Mouse (Mus musculus): ENCODE results near the gene Hcrtr2. TPM values are rescaled to one million over a fixed set of nuclear protein-coding genes. Genes with fewer than 3 reads are reported as not detected.

Gene Hcrtr2
- polyA plus RNA-seq, 1 experiment: not detected

GRCm38 (mm10) chr9:76320755-76321154 is 2.9 kb downstream of the Hcrtr2 start:
- Histone ChIP-seq H3K4me3 (replicated peaks) (no peak overlapping the region), H3K27me3 (ENCODE audit: control insufficient read depth) (peaks cover 27% of the 10 kb centered on the region), H3K9me3 (ENCODE audit: control insufficient read depth, low read length) (no peaks in the 10 kb centered on the region; the same call in 1 of the 2 replicates), H3K36me3 (ENCODE audit: control insufficient read depth) (no peaks in the 10 kb centered on the region), H3K4me1 (ENCODE audit: control insufficient read depth) (no peaks in the 10 kb centered on the region)
- TF ChIP-seq TAL1 (IDR thresholded peaks at IDR 0.05; ENCODE audit: low read length) (no peak), GATA1 (IDR thresholded peaks at IDR 0.05; ENCODE audit: low read length) (no peak)

- Histone ChIP-seq H3K27me3 (ENCODE audit: control insufficient read depth) (peaks cover 16% of the 10 kb centered on the region), H3K36me3 (ENCODE audit: control insufficient read depth) (no peaks in the 10 kb centered on the region), H3K4me3 (replicated peaks) (no peak overlapping the region), H3K4me1 (ENCODE audit: control insufficient read depth) (no peaks in the 10 kb centered on the region), H3K9me3 (ENCODE audit: control insufficient read depth, low read length) (no peaks in the 10 kb centered on the region)
- TF ChIP-seq TAL1 (IDR thresholded peaks at IDR 0.05; ENCODE audit: low read length): no peak
- TF ChIP-seq GATA1 (IDR thresholded peaks at IDR 0.05; ENCODE audit: low read length): no peak
Observed at GRCm38 (mm10) chr9:76318302-76318701, 5.4 kb downstream of the Hcrtr2 start.

DNA sequence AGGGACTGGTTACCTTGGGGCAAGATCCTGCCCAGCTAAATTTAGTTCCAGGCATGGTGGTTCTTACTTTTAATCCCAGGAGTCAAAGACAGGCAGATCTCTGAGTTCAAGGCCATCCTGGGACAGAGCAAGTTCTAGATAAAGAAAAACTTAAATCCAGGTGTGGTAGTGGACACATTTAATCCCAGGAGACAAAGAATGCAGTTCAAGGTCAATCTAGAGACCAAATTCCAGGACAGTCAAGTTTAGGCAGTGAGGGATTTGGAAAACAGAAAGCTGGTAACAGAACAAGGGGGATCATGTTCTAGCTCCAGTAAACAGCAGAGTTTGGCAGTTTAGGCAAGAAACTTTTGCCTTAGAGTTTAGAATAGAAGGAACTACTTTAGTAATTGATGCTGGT is 8.6 kb downstream of the Hcrtr2 start:
- Histone ChIP-seq H3K4me1 (ENCODE audit: control insufficient read depth) (no peaks in the 10 kb centered on the region), H3K36me3 (ENCODE audit: control insufficient read depth) (no peaks in the 10 kb centered on the region), H3K9me3 (ENCODE audit: control insufficient read depth, low read length) (no peaks in the 10 kb centered on the region), H3K27me3 (ENCODE audit: control insufficient read depth) (no peaks in the 10 kb centered on the region), H3K4me3 (replicated peaks) (no peak overlapping the region)
- TF ChIP-seq TAL1 (IDR thresholded peaks at IDR 0.05; ENCODE audit: low read length) (no peak), GATA1 (IDR thresholded peaks at IDR 0.05; ENCODE audit: low read length) (no peak)

GRCm38 (mm10) chr9:76313921-76314320 is 9.7 kb downstream of the Hcrtr2 start:
- no peaks in the 10 kb centered on the region for H3K9me3 ChIP-seq (ENCODE audit: control insufficient read depth, low read length)
- H3K36me3 ChIP-seq (ENCODE audit: control insufficient read depth): no peaks in the 10 kb centered on the region
- no peaks in the 10 kb centered on the region for H3K27me3 ChIP-seq (ENCODE audit: control insufficient read depth)
- H3K4me1 ChIP-seq (ENCODE audit: control insufficient read depth): no peaks in the 10 kb centered on the region
- TF ChIP-seq TAL1 (IDR thresholded peaks at IDR 0.05; ENCODE audit: low read length) (no peak), GATA1 (IDR thresholded peaks at IDR 0.05; ENCODE audit: low read length) (no peak)
- no peak overlapping the region for H3K4me3 ChIP-seq (replicated peaks)

DNA sequence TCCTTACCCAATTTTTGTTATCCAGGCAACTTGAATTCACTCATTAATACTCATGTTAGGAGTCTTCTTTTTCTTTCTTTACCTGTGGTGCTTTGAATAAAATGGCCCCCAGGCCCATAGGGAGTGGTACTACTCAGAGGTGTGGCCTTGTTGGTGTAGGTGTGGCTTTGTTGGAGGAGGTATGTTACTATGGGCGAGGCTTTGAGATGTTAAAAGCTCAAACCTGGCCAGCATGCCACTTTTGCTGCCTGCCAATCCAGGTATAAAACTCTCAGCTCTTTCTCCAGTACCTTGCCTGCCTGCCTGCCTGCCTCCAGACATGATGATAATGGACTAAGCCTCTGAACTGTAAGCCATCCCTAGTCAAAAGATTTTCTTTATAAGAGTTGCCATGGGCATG is 11.4 kb downstream of the Hcrtr2 start:
- Histone ChIP-seq H3K4me1 (ENCODE audit: control insufficient read depth) (no peaks in the 10 kb centered on the region), H3K9me3 (ENCODE audit: control insufficient read depth, low read length) (no peaks in the 10 kb centered on the region), H3K4me3 (replicated peaks) (no peak overlapping the region), H3K27me3 (ENCODE audit: control insufficient read depth) (no peaks in the 10 kb centered on the region), H3K36me3 (ENCODE audit: control insufficient read depth) (no peaks in the 10 kb centered on the region)
- TF ChIP-seq TAL1 (IDR thresholded peaks at IDR 0.05; ENCODE audit: low read length) (no peak), GATA1 (IDR thresholded peaks at IDR 0.05; ENCODE audit: low read length) (no peak)

- H3K4me1 ChIP-seq (ENCODE audit: control insufficient read depth): no peaks in the 10 kb centered on the region
- H3K9me3 ChIP-seq (ENCODE audit: control insufficient read depth, low read length): no peaks in the 10 kb centered on the region
- no peaks in the 10 kb centered on the region for H3K27me3 ChIP-seq (ENCODE audit: control insufficient read depth)
- no peaks in the 10 kb centered on the region for H3K36me3 ChIP-seq (ENCODE audit: control insufficient read depth)
- no peak for TF ChIP-seq GATA1 (IDR thresholded peaks at IDR 0.05; ENCODE audit: low read length)
- TF ChIP-seq TAL1 (IDR thresholded peaks at IDR 0.05; ENCODE audit: low read length): no peak
- H3K4me3 ChIP-seq (replicated peaks): no peak overlapping the region
Observed at GRCm38 (mm10) chr9:76291384-76291783, 32.3 kb downstream of the Hcrtr2 start.

GRCm38 (mm10) chr9:76270886-76271285 is 52.8 kb downstream of the Hcrtr2 start:
- Histone ChIP-seq H3K9me3 (ENCODE audit: control insufficient read depth, low read length) (no peaks in the 10 kb centered on the region), H3K36me3 (ENCODE audit: control insufficient read depth) (no peaks in the 10 kb centered on the region), H3K4me3 (replicated peaks) (no peak overlapping the region), H3K4me1 (ENCODE audit: control insufficient read depth) (no peaks in the 10 kb centered on the region), H3K27me3 (ENCODE audit: control insufficient read depth) (no peaks in the 10 kb centered on the region)
- TF ChIP-seq TAL1 (IDR thresholded peaks at IDR 0.05; ENCODE audit: low read length) (no peak), GATA1 (IDR thresholded peaks at IDR 0.05; ENCODE audit: low read length) (no peak)

GRCm38 (mm10) chr9:76257731-76258130 is 65.9 kb downstream of the Hcrtr2 start:
- no peaks in the 10 kb centered on the region for H3K27me3 ChIP-seq (ENCODE audit: control insufficient read depth)
- H3K4me3 ChIP-seq (replicated peaks): no peak overlapping the region
- H3K9me3 ChIP-seq (ENCODE audit: control insufficient read depth, low read length): no peaks in the 10 kb centered on the region
- no peaks in the 10 kb centered on the region for H3K4me1 ChIP-seq (ENCODE audit: control insufficient read depth)
- H3K36me3 ChIP-seq (ENCODE audit: control insufficient read depth): no peaks in the 10 kb centered on the region
- TF ChIP-seq GATA1 (IDR thresholded peaks at IDR 0.05; ENCODE audit: low read length) (no peak), TAL1 (IDR thresholded peaks at IDR 0.05; ENCODE audit: low read length) (no peak)

- Histone ChIP-seq H3K27me3 (ENCODE audit: control insufficient read depth) (no peaks in the 10 kb centered on the region), H3K4me3 (replicated peaks) (no peak overlapping the region), H3K9me3 (ENCODE audit: control insufficient read depth, low read length) (no peaks in the 10 kb centered on the region), H3K36me3 (ENCODE audit: control insufficient read depth) (no peaks in the 10 kb centered on the region), H3K4me1 (ENCODE audit: control insufficient read depth) (no peaks in the 10 kb centered on the region)
- TF ChIP-seq TAL1 (IDR thresholded peaks at IDR 0.05; ENCODE audit: low read length) (no peak), GATA1 (IDR thresholded peaks at IDR 0.05; ENCODE audit: low read length) (no peak)
Observed at GRCm38 (mm10) chr9:76252544-76252943, 71.1 kb downstream of the Hcrtr2 start.

DNA sequence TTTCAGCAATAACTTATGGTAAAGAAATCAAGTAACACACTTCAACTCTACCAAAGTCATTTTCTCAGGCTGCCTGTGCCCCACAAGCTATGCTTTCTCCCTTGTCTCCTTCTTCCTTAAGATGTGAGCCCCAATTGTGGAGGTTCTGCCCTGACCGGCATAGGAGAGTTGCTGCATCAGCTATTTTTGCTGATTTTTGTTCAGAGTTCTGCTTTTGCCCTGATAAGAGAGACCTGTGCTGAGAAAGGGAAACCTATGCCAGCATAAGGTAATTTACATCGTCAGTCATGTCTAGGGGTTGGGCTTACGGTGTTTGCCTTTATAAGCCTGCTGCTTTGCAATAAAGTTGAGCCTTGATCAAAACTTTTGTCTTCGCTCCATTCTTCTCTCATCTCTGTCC is 71.5 kb downstream of the Hcrtr2 start:
- no peak overlapping the region for H3K4me3 ChIP-seq (replicated peaks)
- TF ChIP-seq TAL1 (IDR thresholded peaks at IDR 0.05; ENCODE audit: low read length) (no peak), GATA1 (IDR thresholded peaks at IDR 0.05; ENCODE audit: low read length) (no peak)
- H3K27me3 ChIP-seq (ENCODE audit: control insufficient read depth): no peaks in the 10 kb centered on the region
- no peaks in the 10 kb centered on the region for H3K9me3 ChIP-seq (ENCODE audit: control insufficient read depth, low read length)
- H3K36me3 ChIP-seq (ENCODE audit: control insufficient read depth): no peaks in the 10 kb centered on the region
- no peaks in the 10 kb centered on the region for H3K4me1 ChIP-seq (ENCODE audit: control insufficient read depth)

Data from erythroblast, embryonic 14.5 days (primary cell).